Mouse (Mus musculus): ENCODE results near the gene Zmym3. TPM values are rescaled to one million over a fixed set of nuclear protein-coding genes. Genes with fewer than 3 reads are reported as not detected.
A peak's percentile ranks its signal among the peaks of the same experiment; 100 is the strongest.

Gene Zmym3
- total RNA-seq (2017): 28.1 and 31.3 TPM in 2 replicates

GRCm38 (mm10) chrX:101420700-101421095 is at the start of gene Zmym3:
Gene Zmym3, minus strand, starts transcription at chrX:101420849.
- ATAC-seq (replicated peaks in 1 of 2; ENCODE audit: insufficient read depth in 1 of 2, low FRiP score in 2 of 2, low TSS enrichment in 1 of 2, low read depth in 1 of 2, poor library complexity in 2 of 2, severe bottlenecking in 2 of 2): no peak

- ATAC-seq (replicated peaks in 1 of 2; ENCODE audit: insufficient read depth in 1 of 2, low FRiP score in 2 of 2, low TSS enrichment in 1 of 2, low read depth in 1 of 2, poor library complexity in 2 of 2, severe bottlenecking in 2 of 2): no peak
Measured at GRCm38 (mm10) chrX:101451591-101451990, 30.9 kb upstream of the Zmym3 start.

GRCm38 (mm10) chrX:101451147-101451546 is 30.5 kb upstream of the Zmym3 start:
- ATAC-seq (replicated peaks in 1 of 2; ENCODE audit: insufficient read depth in 1 of 2, low FRiP score in 2 of 2, low TSS enrichment in 1 of 2, low read depth in 1 of 2, poor library complexity in 2 of 2, severe bottlenecking in 2 of 2): no peak

- ATAC-seq (replicated peaks in 1 of 2; ENCODE audit: insufficient read depth in 1 of 2, low FRiP score in 2 of 2, low TSS enrichment in 1 of 2, low read depth in 1 of 2, poor library complexity in 2 of 2, severe bottlenecking in 2 of 2): no peak
Measured at GRCm38 (mm10) chrX:101448886-101449475, 28.3 kb upstream of the Zmym3 start, which contains the start of gene Itgb1bp2. Gene Itgb1bp2, plus strand, starts transcription at chrX:101449088.

GRCm38 (mm10) chrX:101429976-101430375 is 9.3 kb upstream of the Zmym3 start:
- ATAC-seq (replicated peaks in 1 of 2; ENCODE audit: insufficient read depth in 1 of 2, low FRiP score in 2 of 2, low TSS enrichment in 1 of 2, low read depth in 1 of 2, poor library complexity in 2 of 2, severe bottlenecking in 2 of 2): 0 out of 4 replicates have a peak, but pooled peaks of 1 of the 2 experiments have one; percentile 1

- ATAC-seq (replicated peaks in 1 of 2; ENCODE audit: insufficient read depth in 1 of 2, low FRiP score in 2 of 2, low TSS enrichment in 1 of 2, low read depth in 1 of 2, poor library complexity in 2 of 2, severe bottlenecking in 2 of 2): peak; percentile 94 to 95
Measured at GRCm38 (mm10) chrX:101429142-101429949, 8.7 kb upstream of the Zmym3 start, which contains the start of gene Nono. Gene Nono, plus strand, starts transcription at chrX:101429318.

GRCm38 (mm10) chrX:101428785-101429141 is 8.1 kb upstream of the Zmym3 start:
- 0 out of 4 replicates have a peak, but pooled peaks of 1 of the 2 experiments have one; percentile 1 for ATAC-seq (replicated peaks in 1 of 2; ENCODE audit: insufficient read depth in 1 of 2, low FRiP score in 2 of 2, low TSS enrichment in 1 of 2, low read depth in 1 of 2, poor library complexity in 2 of 2, severe bottlenecking in 2 of 2)

- ATAC-seq (replicated peaks in 1 of 2; ENCODE audit: insufficient read depth in 1 of 2, low FRiP score in 2 of 2, low TSS enrichment in 1 of 2, low read depth in 1 of 2, poor library complexity in 2 of 2, severe bottlenecking in 2 of 2): no peak
Measured at GRCm38 (mm10) chrX:101427774-101428173, 7.1 kb upstream of the Zmym3 start.

- no peak for ATAC-seq (replicated peaks in 1 of 2; ENCODE audit: insufficient read depth in 1 of 2, low FRiP score in 2 of 2, low TSS enrichment in 1 of 2, low read depth in 1 of 2, poor library complexity in 2 of 2, severe bottlenecking in 2 of 2)
Measured at GRCm38 (mm10) chrX:101423462-101423861, 2.8 kb upstream of the Zmym3 start.

GRCm38 (mm10) chrX:101419725-101420699 is 637 bp downstream of the Zmym3 start:
- ATAC-seq (replicated peaks in 1 of 2; ENCODE audit: insufficient read depth in 1 of 2, low FRiP score in 2 of 2, low TSS enrichment in 1 of 2, low read depth in 1 of 2, poor library complexity in 2 of 2, severe bottlenecking in 2 of 2): peak; percentile 93 to 97

- ATAC-seq (replicated peaks in 1 of 2; ENCODE audit: insufficient read depth in 1 of 2, low FRiP score in 2 of 2, low TSS enrichment in 1 of 2, low read depth in 1 of 2, poor library complexity in 2 of 2, severe bottlenecking in 2 of 2): peak; percentile 9 to 35; a peak in 1 of 4 replicates
Measured at GRCm38 (mm10) chrX:101418946-101419724, 1.5 kb downstream of the Zmym3 start.

- no peak for ATAC-seq (replicated peaks in 1 of 2; ENCODE audit: insufficient read depth in 1 of 2, low FRiP score in 2 of 2, low TSS enrichment in 1 of 2, low read depth in 1 of 2, poor library complexity in 2 of 2, severe bottlenecking in 2 of 2)
Measured at GRCm38 (mm10) chrX:101396459-101396858, 24.2 kb downstream of the Zmym3 start.

- ATAC-seq (replicated peaks in 1 of 2; ENCODE audit: insufficient read depth in 1 of 2, low FRiP score in 2 of 2, low TSS enrichment in 1 of 2, low read depth in 1 of 2, poor library complexity in 2 of 2, severe bottlenecking in 2 of 2): no peak
Measured at GRCm38 (mm10) chrX:101394341-101394740, 26.3 kb downstream of the Zmym3 start.

- ATAC-seq (replicated peaks in 1 of 2; ENCODE audit: insufficient read depth in 1 of 2, low FRiP score in 2 of 2, low TSS enrichment in 1 of 2, low read depth in 1 of 2, poor library complexity in 2 of 2, severe bottlenecking in 2 of 2): no peak
Measured at GRCm38 (mm10) chrX:101388866-101389537, 31.6 kb downstream of the Zmym3 start.

- no peak for ATAC-seq (replicated peaks in 1 of 2; ENCODE audit: insufficient read depth in 1 of 2, low FRiP score in 2 of 2, low TSS enrichment in 1 of 2, low read depth in 1 of 2, poor library complexity in 2 of 2, severe bottlenecking in 2 of 2)
Measured at GRCm38 (mm10) chrX:101386222-101386621, 34.4 kb downstream of the Zmym3 start.

- no peak for ATAC-seq (replicated peaks in 1 of 2; ENCODE audit: insufficient read depth in 1 of 2, low FRiP score in 2 of 2, low TSS enrichment in 1 of 2, low read depth in 1 of 2, poor library complexity in 2 of 2, severe bottlenecking in 2 of 2)
Measured at GRCm38 (mm10) chrX:101384439-101385137, 36.1 kb downstream of the Zmym3 start.
